Mouse (Mus musculus): Measurements from ENCODE around the gene Rnf149. TPM values are rescaled to one million over a fixed set of nuclear protein-coding genes. Genes with fewer than 3 reads are reported as not detected.
"Not testable (repeated sequence)": the region's sequence is repeated elsewhere in the genome, so short reads cannot be mapped to it uniquely, and the experiment has no call there.

The Rnf149 gene
- total RNA-seq (2021): 10 to 100 TPM; 35.4 to 36.3 TPM
- long read RNA-seq, experiment 1, transcript Rnf149-201 (7 exons, 2,492 nt): major isoform, 23 of 31 reads
- long read RNA-seq, experiment 1, partial matches to known transcripts: 3 of 31 reads
- long read RNA-seq, experiment 1, other reads (novel, unspliced or antisense): 5 of 31 reads
- long read RNA-seq, experiment 2, transcript Rnf149-201 (7 exons, 2,492 nt): major isoform, 41 of 54 reads
- long read RNA-seq, experiment 2, partial matches to known transcripts: 1 of 54 reads
- long read RNA-seq, experiment 2, other reads (novel, unspliced or antisense): 12 of 54 reads

DNA sequence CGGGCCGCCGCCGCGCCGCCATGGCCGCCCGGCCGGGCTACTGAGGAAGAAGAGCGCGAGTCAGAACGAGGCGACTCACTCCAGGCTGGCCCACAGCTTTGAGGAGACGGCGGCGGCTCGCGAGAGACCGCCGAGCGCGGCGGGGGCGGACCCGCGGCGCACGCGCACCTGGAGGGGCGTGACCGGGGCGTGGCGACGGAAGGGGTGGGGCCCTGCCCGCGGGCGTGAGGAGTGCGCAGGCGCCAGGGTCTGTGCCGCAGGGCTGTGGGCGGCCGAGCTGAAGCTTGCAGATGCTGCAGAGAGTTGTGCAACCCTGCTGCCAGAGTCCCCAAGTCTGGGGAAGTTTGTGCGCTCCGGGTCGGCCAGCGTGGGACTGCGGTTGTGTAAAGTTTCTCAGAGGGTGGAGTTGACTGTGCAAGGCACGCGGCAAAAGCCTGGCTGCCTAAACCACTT, at the start of gene Rnf149:
Rnf149 (minus strand) TSS at position 153 of the 453 bp plus-strand sequence.
- TF ChIP-seq CTCF (conservative IDR thresholded peaks at IDR 0.05): no peak
- peak; percentile 96 to 97 for DNase-seq (ENCODE audit: low spot score in 2 of 2)
- peak within 1 kb of the TSS; percentile 98 for H3K27ac ChIP-seq
- H3K4me3 ChIP-seq: peak within 1 kb of the TSS; percentile 89

DNA sequence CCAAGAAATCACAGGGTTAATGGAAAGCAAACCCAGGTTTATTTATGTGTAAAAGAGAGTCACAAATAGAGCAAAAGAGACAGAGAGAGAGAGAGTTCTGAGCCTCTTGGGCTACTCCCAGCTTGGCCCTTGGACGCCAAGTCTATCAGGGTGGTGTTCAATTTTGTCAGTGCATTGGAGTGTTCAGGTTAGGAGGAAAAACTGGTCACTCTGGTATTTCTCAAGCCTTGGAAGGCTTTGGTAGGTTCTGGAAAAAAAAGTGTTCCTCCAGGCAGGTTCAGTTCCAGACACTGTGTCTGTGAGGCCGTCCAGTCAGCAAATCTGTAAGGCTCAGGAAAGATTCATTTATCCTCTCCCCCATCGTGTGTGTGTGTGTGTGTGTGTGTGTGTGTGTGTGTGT, 48.3 kb upstream of the Rnf149 start:
- Histone ChIP-seq H3K4me3 (no peak overlapping the region), H3K27ac (no peak overlapping the region)
- no peak for DNase-seq (ENCODE audit: low spot score in 2 of 2)
- TF ChIP-seq CTCF (conservative IDR thresholded peaks at IDR 0.05): no peak

GRCm38 (mm10) chr1:39623729-39624128, 46.5 kb upstream of the Rnf149 start:
- H3K27ac ChIP-seq: no peak overlapping the region
- no peak for DNase-seq (ENCODE audit: low spot score in 2 of 2)
- TF ChIP-seq CTCF (conservative IDR thresholded peaks at IDR 0.05): no peak
- no peak overlapping the region for H3K4me3 ChIP-seq

DNA sequence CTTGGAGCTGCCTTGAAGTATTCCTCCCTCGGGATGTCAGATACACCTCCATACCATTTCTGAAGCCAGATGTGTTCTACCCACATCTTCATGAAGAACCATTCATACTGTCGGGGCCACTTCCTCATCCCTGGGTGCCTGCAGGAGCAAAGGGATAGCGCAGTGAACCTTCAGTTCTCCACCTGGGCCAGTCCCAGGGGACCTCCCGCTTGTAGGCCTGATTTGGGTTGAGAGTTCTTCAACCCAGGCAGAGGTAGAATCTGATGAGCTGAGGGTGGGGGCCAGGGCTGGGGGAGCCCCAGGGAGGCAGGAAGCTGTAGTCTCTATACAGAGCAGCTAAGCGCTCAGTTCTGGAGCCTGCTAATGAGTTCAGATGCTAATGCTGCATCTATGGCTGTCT, 45.9 kb upstream of the Rnf149 start:
- no peak overlapping the region for H3K4me3 ChIP-seq
- H3K27ac ChIP-seq: no peak overlapping the region
- no peak for TF ChIP-seq CTCF (conservative IDR thresholded peaks at IDR 0.05)
- no peak for DNase-seq (ENCODE audit: low spot score in 2 of 2)

DNA sequence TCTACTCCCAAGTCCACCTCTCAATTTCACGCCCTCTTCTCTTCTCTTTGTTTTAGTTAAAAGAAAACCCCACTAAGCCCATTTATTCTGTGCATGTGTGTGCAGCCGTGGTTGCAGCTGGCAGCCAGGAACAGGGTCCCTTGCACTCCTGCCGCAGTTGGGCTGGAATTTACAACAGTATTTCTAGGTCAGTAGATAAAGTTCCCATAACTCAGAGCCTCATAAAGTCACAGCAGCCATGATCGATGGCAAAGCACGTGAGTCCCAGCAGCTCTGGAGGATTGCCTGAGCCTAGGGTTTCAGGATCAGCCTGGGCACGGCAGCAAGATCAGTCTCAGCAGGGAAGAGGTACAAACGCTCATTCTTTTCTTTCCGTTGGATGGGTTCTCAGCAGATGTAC, 41.3 kb upstream of the Rnf149 start:
- Histone ChIP-seq H3K4me3 (no peak overlapping the region), H3K27ac (no peak overlapping the region)
- no peak for TF ChIP-seq CTCF (conservative IDR thresholded peaks at IDR 0.05)
- no peak for DNase-seq (ENCODE audit: low spot score in 2 of 2)

- no peak for DNase-seq (ENCODE audit: low spot score in 2 of 2)
- H3K27ac ChIP-seq: no peak overlapping the region
- no peak for TF ChIP-seq CTCF (conservative IDR thresholded peaks at IDR 0.05)
- H3K4me3 ChIP-seq: no peak overlapping the region
These were observed 38.3 kb upstream of the Rnf149 start for GRCm38 (mm10) chr1:39615526-39615925.

- peak; percentile 31 to 73 for DNase-seq (ENCODE audit: low spot score in 2 of 2)
- TF ChIP-seq CTCF (conservative IDR thresholded peaks at IDR 0.05): peak; percentile 93
- H3K4me3 ChIP-seq: no peak overlapping the region
- H3K27ac ChIP-seq: no peak overlapping the region
These were observed 37.5 kb upstream of the Rnf149 start for GRCm38 (mm10) chr1:39614462-39615279.

DNA sequence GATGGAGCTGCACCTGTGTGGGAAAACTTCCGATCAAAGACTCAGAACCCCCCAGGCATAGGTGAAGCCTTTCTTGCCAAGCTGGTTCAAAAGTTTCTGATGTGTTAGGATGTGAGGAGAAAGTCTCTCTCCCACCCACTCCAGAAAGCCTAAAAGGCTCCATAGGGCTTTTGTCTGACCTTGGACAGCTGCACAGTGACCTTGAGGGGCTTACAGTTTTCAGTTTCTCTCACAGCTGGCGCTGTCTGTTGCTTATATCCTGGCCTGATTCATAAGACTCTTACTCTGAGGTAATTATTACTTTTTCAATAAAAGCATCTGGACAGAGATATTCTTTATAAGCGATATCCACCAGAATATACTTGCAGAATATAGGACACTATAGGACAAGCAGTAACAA, 35.9 kb upstream of the Rnf149 start:
- H3K27ac ChIP-seq: no peak overlapping the region
- H3K4me3 ChIP-seq: no peak overlapping the region
- TF ChIP-seq CTCF (conservative IDR thresholded peaks at IDR 0.05): no peak
- DNase-seq (ENCODE audit: low spot score in 2 of 2): no peak

DNA sequence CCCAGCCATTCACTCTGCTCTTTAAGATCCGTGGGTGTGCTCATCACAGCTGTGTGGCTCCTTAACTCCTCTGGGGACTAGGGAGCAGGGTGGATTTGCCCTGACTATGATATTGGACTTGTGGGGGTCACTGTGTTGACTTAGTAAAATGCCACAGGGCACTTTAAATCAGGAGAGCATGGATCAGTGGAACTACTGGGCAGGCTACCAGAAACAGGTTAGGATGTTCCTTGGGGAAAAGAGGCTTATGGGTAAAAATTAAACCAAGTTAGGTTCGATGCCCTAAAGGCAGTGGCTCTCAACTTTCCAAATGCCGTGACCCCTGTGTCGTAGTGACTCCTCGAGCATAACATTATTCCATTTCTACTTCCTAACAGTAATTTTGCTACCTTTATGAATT, 35.3 kb upstream of the Rnf149 start:
- no peak for TF ChIP-seq CTCF (conservative IDR thresholded peaks at IDR 0.05)
- no peak for DNase-seq (ENCODE audit: low spot score in 2 of 2)
- Histone ChIP-seq H3K4me3 (no peak overlapping the region), H3K27ac (no peak overlapping the region)

GRCm38 (mm10) chr1:39608534-39608933, 31.3 kb upstream of the Rnf149 start:
- no peak for TF ChIP-seq CTCF (conservative IDR thresholded peaks at IDR 0.05)
- Histone ChIP-seq H3K4me3 (no peak overlapping the region), H3K27ac (no peak overlapping the region)
- DNase-seq (ENCODE audit: low spot score in 2 of 2): no peak

DNA sequence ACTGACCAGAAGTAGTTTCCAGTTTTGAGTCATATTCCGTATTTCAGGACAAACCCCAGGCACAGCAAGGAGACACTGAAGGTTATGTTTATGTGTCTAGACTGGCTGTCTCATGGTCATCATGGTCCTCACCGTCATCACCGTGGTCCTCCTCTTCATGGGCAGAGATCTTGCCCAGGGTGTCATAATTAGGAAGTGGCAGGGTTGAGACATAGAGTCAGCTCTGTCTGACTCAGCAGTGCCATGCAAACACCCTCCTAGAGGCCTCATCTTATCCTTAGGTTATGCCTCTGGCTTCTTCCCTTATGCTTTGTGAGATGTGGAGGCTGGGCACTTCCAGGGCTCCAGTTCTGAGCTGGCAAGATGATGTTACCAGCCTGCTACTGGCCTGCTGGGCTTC, 25.3 kb upstream of the Rnf149 start:
- DNase-seq (ENCODE audit: low spot score in 2 of 2): no peak
- Histone ChIP-seq H3K27ac (no peak overlapping the region), H3K4me3 (no peak overlapping the region)
- no peak for TF ChIP-seq CTCF (conservative IDR thresholded peaks at IDR 0.05)

DNA sequence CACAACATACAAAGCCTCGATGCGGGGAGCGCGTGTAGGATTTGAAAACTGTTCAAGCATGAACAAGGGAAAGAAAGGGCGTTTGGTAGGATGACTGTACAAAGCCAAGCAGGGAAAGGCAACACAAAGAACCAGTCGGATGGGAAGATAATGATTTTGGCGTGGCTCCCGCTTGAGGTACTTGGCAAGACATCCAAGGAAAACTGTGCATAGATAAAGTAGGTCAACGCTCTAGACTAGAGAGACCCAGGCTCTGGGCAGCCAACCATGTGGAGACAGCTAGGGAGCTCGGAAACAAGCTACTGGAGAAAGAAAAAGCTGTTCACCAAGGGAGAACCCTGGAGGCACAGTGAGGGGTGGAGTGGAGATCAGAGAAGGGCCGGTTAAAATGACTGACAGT, 21.5 kb upstream of the Rnf149 start:
- Histone ChIP-seq H3K4me3 (no peak overlapping the region), H3K27ac (no peak overlapping the region)
- DNase-seq (ENCODE audit: low spot score in 2 of 2): no peak
- TF ChIP-seq CTCF (conservative IDR thresholded peaks at IDR 0.05): no peak

GRCm38 (mm10) chr1:39597135-39597534, 19.9 kb upstream of the Rnf149 start:
- DNase-seq (ENCODE audit: low spot score in 2 of 2); H3K27ac ChIP-seq; H3K4me3 ChIP-seq: not testable (repeated sequence)

- Histone ChIP-seq H3K4me3 (no peak overlapping the region), H3K27ac (no peak overlapping the region)
- TF ChIP-seq CTCF (conservative IDR thresholded peaks at IDR 0.05): no peak
- DNase-seq (ENCODE audit: low spot score in 2 of 2): no peak
These were observed 16.6 kb upstream of the Rnf149 start for GRCm38 (mm10) chr1:39593836-39594235.
